Mouse (Mus musculus) layer of hippocampus, adult 18-20 months (tissue): ENCODE data around the gene Lyg2. TPM values are rescaled to one million over a fixed set of nuclear protein-coding genes. Genes with fewer than 3 reads are reported as not detected.

Source experiments
- DNase-seq, 2 experiments: peaks; one replicate each; pipeline ENCODE4 v3.0.0; 2022; ENCODE audit warnings: low spot score in 2 of 2
- total RNA-seq, 2 experiments: library from RNA; stranded (reverse); gene quantifications; 2 replicates each; pipeline ENCODE4 v1.2.3; 2021

Gene Lyg2
- total RNA-seq, 2 experiments from 2014 or later, result 0.12 TPM; not detected in 1

GRCm38 (mm10) chr1:37884451-37884850, 31.8 kb downstream of the Lyg2 start:
- no peak for DNase-seq

GRCm38 (mm10) chr1:37883411-37883810, 32.9 kb downstream of the Lyg2 start:
- no peak for DNase-seq

GRCm38 (mm10) chr1:37877736-37878460, 38.4 kb downstream of the Lyg2 start:
- no peak for DNase-seq

- DNase-seq, result no peak
Measured at GRCm38 (mm10) chr1:37873157-37873556, 43.1 kb downstream of the Lyg2 start.

- DNase-seq, result peak; percentile 77 to 85
Measured at GRCm38 (mm10) chr1:37872131-37873067, 43.9 kb downstream of the Lyg2 start.

DNA sequence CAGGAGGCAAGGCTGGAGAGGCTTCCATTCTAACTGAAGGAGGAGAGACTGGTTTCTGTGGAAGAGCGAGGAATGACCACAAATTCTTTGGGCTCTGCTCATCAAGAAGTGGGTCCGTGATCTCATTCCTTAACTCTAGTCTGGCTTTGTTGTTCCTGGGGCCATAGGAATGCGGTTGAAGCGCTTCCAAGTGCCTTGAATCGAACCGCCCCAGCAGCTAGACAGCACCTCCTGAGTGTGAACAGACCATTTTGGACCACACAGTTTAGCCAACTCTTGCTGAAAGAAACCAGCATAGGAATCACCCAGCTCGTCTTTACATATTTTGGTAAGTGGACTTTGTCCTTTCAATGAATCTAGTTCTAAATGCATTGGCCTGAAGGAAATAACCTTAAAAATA, 44.6 kb downstream of the Lyg2 start, which contains the start of gene Lipt1:
Lipt1 (plus strand) TSS at position 35 of the 400 bp plus-strand sequence.
- DNase-seq, result peak in 1 of 2 experiments; percentile 17

DNA sequence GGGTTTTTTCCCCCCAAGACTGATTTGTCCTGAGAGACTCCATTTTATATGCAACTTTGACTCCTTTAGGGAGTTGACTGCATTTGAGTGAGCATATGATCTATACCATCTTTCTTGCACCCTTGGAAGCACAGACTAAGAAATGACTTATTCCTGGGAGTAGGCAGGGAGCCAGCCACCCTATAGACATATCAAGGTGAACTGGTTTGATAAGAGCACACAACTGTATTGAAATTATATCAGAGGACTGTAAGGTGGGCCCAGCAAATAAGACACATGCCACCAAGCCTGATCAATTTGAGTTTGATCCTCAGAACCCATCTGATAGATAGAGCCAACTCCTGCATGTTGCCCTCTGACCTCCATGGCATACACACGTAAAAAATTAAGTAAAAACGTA, 46.9 kb downstream of the Lyg2 start:
- DNase-seq, result no peak

DNA sequence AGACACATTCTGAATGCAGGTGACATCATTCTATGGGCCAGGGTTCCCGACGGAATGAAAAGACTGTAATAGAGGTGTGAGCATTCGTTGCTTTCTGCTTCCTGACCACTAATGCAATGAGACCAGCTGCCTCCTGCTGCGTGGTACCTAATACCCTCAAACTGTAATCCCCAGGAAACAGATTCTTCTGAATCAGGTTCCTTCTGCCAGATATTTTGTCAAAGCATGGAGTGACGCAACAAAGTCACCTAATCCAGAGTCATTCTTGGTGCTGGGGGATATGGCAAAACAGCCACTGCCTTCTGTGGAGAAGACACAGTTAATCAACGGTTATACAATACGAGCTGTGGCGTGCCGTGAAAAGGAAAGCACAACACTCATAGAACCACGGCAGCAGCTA, 47.7 kb downstream of the Lyg2 start:
- no peak for DNase-seq

DNA sequence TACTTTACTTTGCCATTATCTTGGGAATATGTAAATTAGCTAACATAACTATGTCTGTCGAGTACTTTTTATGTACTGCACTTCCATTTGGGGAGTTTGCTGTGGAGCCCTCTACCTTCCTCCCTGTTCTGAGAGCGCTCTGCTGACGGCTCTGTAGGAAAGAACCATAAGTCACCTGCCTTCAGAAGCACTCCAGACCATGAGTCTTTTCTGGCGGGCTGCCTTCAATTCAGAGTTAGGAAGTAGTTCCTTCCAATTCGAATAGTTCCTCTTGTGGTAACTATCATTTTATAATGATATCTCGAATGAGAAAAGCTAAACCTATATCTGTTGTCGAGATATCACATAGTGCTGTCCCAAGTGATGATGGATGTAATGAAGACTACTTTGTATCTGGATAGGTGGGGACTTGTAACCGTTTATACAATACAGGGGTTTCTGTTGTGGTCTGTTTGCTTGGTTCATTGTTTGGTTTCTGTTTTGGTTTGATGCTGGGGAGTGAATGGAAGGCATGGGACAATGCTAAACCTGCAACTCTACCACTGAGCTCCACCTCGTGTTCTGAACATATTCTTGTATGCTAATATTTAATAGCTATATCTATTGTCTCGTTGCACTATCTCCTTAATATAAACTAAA, 48.5 kb downstream of the Lyg2 start:
- no peak for DNase-seq

- DNase-seq, result peak in 1 of 2 experiments; percentile 55
Measured at GRCm38 (mm10) chr1:37867056-37867455, 49.2 kb downstream of the Lyg2 start.

DNA sequence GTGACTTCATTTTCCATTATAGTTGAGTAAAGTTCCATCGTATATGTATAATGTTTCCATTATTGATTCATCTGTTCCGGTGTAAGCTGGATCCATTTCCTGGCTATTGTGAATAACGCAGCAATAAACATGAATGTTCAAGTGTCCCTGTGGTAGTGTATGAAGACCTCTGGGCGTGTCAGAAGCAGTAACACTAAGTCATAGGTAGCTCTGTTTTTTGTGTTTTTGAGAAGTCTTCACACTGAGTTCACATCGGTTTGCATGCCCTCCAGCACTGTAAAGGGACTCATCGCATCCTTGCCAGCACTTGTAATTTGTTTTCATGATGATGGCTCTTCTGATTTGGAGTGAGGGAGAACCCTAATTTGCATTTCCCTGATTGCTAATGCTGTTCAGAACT, 50.0 kb downstream of the Lyg2 start, which contains the start of gene Tsga10:
Tsga10 (minus strand) TSS at position 144 of the 400 bp plus-strand sequence.
- DNase-seq, result no peak

GRCm38 (mm10) chr1:37865401-37866215, 50.7 kb downstream of the Lyg2 start:
- no peak for DNase-seq

DNA sequence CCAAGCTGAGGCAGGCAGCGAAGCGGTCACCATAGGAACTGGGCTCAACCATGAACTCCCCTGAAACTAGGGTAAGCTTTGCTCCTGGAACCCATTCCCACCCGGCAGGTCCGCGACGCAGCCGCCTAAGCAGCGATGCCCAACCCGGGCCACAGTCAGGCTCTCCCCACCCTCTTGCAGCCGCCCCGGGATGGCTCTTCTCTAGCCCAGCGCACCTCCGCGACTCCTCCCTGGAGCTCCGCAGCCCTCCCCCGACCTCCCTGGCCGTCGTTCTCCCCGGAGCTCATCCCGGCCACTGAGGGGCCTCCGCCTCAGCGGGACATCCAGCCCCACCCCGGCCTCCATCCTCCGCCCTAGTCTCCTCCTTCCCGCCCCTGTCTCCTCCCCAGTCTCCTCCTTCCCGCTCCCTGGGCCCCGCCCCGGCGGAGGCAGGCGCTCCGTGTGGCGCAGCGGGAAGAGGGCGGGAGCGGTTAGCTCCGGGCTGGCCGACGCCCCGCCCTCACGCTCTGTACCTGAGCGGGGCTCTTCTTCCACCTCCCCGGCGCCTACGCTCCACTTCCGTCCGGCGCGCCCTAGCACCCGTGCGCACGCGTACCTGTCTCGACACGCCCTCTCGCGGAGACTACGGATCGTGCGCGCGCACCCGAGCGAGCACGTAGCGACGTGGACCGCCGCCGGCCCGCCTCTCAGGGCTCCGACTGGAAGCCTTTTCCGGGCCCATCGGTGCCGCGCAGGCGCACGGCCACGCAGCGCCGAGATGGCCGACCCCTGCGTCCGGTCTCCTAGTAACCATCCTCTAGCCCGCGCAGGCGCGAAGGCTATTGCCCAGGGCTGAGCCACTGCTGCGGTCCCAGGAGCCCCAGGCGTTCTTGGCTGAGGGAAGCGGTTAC, 51.5 kb downstream of the Lyg2 start:
- peak; percentile 100 for DNase-seq

Other genes with a start within 250 kb of the Lyg2 start
- gene 2010300C02Rik, start 196.4 kb downstream of the Lyg2 start, total RNA-seq, result 100 to 1,000 TPM; 382 to 423 TPM
- gene Tsga10, start 50.1 kb downstream of the Lyg2 start, total RNA-seq, result 10 to 100 TPM; 22.1 to 22.5 TPM
- gene Lipt1, start 44.8 kb downstream of the Lyg2 start, total RNA-seq, result 1 to 10 TPM; 6.7 to 8.6 TPM
- gene Mitd1, start 26.1 kb downstream of the Lyg2 start, total RNA-seq, result 10 to 100 TPM in 1 of 2 experiments, 1 to 10 TPM in 1; 9.2 to 14.0 TPM
- 100 to 1,000 TPM; 137 to 140 TPM for gene Mrpl30, start 26.0 kb downstream of the Lyg2 start, total RNA-seq
- gene Lyg1, start 41.3 kb upstream of the Lyg2 start, total RNA-seq, result not detected
- 10 to 100 TPM; 53.9 to 63.5 TPM for gene Txndc9, start 81.4 kb upstream of the Lyg2 start, total RNA-seq
- 10 to 100 TPM; 41.8 to 44.2 TPM for gene Eif5b, start 81.5 kb upstream of the Lyg2 start, total RNA-seq
- 10 to 100 TPM; 35.8 to 40.6 TPM for gene Rev1, start 213.3 kb upstream of the Lyg2 start, total RNA-seq